Mouse (Mus musculus) cerebellum, adult 9-11 months (tissue): ENCODE measurements at regions not wholly inside any gene's neighbourhood (a gene's known extent, or its start where the extent isn't known, plus 50 kb on each side); places are given as distances from the start of the nearest gene placed in this dataset.

Experiments used
- DNase-seq: peaks from one replicate; pipeline ENCODE4 v3.0.0; 2022

DNA sequence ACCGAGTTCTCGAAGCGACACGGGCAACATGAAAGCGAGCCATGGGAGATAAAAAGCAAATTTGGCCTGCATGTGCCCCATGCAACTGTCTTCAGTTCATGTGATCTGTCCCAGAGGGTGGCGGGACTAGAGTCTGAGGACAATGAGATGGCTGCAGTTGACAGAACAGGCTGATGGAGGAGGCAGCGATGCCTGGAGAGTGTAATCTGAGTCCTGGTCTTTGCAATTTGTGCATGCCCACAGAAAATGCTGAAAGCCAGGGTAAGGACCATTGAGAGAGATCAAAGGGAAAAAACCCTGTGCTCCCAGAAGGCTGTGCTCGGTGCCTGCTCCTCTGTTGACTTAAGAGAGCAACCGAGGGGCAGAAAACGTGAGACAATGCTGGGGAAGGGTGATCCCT is 624.8 kb upstream of the BB014433 start:
- DNase-seq: no peak

DNA sequence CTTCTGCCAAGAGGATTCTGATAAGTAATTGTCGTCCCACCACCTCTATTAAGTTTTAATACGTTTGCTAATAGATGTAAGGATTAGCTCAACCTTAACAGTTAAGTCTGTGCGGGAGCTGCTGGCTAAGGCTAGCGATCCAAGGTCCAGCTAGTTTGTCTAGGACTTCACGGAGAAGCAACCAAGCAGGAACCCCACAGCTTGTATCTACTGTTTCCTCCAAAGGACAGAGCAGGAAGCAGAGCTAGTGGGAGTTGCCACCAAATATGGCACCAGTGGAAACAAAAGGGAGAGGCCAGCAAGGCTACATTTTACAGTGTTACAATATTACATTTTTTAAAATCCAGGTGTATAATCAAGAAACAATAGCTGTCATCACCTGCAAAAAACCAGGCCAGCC is 624.4 kb upstream of the BB014433 start:
- DNase-seq: no peak

DNA sequence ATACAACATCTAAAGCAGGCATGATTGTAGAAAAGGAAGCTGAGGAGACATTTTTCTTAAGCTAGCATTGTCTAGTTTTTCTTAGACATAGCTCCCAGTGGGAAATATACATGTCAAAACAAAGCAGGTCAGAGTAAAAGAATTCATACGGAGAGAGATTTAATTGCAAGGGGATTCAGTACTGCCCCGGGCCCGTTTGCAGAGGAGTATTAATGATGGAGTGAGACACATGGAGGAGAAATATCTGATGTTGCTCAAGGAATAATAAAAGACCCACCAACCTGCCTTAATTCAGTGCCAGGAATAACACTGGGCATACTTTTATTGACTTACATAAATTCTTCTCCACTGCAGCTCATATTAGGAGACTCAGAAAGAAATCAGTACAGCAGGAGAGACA is 623.6 kb upstream of the BB014433 start:
- DNase-seq: no peak

DNA sequence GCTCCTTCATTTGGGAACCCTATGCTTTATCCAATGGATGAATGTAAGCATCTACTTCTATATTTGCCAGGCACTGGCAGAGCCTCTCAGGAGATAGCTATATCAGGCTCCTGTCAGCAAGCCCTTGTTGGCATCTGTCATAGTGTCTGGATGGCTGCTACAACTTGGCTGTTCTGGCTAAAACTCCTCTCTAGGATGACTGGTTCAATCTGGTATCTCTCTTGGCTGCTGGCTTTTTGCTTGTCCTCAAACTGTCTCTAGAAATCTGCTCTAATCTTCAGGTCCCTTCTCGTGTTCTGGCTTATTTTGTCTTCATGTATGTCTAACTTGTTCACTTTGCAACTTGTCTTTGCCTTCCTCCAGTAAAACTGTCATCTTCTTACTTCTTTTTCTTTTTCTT is 614.7 kb upstream of the BB014433 start:
- no peak for DNase-seq

DNA sequence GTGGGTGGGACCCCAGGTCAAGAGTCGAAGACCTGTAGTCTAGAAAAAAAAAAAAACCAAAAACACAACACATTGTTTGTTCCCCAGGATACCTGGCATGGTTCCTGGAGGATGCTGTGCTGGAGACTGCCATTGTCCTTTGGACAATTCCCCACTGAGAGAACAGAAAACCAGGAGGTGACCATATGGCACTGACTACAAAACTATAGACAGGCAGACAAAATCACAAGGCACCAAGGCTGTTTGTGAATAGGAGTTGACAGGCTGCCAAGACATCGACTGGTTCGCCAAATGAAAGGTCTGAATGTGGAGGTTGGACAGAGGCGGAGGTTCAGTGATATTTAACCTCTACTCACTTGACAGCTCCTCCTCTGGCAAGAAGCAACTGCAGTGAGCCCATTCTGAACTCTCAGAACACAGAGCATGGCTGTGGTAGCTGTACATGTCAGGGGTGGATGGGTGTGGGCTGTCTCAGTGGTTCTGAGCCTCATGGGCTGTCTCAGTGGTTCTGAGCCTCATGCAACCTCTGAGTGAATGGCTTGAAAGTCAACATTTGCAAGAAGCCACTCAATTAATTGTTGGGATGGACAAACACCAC is 589.0 kb upstream of the BB014433 start:
- DNase-seq: peak; percentile 65

DNA sequence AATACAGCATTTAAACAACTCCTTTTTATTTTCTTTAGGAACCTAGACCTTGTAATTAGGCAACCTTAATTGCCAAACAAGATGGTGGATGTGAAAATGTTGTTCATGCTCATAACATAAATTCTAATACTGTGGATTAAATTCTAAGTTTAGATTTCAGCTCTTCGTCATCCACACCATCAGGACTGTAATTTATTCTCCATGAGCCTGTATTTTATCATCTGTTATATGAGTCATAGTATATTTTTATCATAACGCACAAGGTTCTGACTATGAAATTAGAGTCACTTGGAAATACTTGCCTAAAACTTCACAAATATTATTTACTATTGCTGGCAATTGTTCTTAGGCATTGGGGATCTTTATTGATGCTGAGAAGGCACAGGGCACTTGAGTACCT is 582.7 kb upstream of the BB014433 start:
- no peak for DNase-seq

DNA sequence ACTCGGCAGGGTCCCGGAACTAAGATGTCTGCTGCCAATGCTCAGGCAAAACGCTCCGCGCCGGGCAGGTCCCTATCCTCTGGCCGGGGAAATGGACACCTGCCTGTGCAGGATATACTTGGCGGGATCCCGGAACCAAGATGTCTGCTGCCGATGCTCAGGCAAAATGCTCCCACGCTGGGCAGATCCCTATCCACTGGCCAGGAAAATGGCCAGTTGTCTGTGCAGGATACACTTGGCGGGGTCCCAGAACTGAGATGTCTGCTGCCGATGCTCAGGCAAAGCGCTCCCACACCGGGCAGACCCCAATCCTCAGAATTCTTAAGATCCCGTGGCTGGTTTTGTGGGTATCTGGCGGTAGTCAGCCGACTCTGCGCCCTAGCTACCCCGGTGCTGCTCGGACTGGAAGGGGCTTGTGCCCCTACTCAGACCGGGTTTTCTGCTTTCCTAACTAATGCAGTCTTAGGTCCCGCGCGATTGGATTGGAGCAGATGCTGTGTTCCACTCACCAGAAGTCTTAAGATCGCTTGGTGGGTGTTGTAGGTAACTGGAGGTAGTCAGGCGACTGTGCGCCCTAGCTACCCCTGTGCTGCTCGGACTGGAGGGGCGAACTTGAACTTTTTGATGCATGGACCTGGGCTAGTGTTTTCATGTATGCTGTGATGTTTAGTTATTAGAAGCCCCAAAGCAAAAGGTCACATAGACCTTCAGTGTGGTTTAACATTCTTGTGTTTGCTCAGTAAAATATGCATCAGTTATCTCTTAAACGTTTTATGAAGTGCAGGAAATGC is 577.9 kb upstream of the BB014433 start:
- peak; percentile 12 for DNase-seq

DNA sequence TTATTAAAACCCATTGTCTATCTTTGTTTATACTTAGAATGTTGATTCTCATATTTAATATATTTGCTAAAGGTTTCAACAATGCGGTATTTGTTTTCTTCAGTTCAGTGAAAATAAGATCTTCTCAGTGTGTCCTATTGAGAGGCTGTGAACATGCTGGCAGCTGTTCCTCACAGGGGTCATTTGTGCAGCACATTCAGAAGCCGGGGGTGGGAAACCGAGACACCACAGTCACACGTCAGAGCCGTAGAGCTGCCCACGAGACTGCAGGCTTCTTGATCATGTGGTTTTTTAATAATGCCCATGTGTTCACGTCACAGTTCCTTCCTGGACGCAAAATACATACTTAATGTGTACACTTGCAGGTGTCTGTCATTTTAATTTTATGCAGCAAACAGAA is 564.3 kb upstream of the BB014433 start:
- DNase-seq: no peak

DNA sequence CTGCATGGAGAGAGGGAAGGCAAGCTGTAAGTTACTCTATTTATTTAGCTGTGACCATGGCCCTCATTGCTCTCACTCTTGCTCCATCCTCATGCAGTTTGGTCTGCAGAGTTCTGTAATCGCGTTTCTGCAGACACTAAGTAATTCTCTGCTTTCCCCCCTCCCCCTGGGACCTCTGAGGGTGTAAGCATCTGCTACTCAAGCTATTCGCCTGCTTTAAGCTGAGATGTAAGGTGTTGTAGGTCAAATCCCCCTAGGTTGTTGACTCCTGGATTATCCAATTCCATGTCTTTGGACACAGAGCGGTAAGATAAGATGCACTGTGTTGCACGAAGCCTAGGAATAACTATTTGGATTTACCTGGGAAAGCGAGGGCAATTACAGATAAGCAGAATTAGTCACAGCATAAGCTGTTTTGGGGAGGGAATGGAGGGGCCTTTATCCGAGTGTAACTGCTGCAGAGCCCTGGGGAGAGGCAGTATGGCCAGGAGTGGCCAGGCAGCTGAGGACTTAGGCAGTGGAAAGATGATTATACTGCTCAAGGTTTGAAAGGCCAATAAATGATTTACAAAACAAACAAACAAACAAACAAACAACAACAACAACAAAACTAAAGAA is 561.8 kb upstream of the BB014433 start:
- DNase-seq: no peak

DNA sequence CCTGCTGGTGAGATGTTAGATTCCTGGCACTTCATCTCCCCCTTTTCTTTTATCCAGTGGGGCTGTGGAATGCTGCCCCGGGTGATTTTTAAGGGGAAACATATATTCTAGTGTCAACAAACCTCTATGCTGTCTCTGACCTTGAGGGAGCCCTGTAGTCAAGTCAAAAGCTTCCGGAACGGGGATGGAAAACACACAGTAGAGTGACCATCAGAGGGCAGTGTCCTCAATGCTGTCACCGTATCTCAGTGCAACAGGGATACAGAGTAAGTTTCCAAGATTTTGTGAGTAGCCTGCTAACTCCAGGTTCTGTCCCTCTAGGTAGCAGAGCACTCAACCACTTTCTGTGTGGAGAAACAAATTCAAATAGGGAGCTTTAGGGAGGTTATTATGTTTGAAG is 555.7 kb upstream of the BB014433 start:
- peak; percentile 2 for DNase-seq

DNA sequence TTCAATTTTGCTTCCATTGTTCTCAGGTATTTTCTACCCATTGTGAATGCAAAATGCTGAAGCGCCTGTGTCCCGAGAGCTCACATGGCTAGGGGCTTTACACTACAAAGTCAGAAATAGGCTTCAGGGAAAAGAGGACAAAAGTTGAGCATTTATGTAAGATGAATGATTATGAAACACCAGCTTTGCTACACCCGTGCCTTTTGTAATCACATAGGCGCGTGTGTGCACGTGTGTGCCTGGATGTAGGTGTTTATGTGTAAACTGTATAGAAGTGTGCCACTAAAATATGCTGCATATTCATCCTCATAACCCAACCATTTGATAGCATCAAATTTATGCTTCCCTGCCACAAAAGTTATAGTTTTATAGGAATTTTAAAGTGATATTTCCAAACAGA is 547.2 kb upstream of the BB014433 start:
- DNase-seq: no peak

DNA sequence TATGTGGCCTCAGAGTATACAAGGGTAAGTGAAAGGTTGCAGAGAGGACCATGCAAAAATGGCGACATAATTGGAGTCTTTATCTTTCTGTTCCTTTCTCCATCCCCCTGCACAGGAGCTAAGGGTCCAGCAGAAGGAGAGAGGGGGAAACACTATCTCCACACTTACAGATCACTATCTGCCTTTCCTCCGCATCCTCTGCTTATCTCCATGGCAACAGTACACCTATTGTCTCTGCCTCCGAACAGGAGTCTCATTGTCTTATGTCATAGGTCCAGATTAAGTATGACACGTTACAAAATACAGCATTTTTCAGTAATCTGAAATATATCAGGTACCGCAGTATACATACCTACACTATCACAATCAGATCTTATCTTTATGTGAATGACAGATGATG is 537.9 kb upstream of the BB014433 start:
- no peak for DNase-seq

DNA sequence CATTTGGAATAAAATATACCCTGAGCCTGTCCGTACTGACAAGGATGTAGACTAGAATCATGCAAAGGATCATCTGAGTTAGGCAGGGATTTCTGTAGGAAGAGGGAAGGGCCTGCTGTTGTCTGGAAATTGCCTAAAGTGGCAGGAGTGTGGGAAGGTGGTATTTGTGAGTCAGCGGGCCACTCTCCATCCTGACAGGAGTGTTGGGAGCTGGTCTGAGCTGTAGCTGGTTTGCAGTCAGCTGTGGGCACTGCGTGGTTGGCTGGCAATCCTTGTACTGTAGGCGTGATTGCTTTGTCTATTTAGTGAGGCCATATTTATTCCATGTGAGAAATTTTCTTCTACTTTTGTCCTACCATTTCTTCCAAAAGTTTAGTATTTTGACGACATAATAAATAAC is 524.2 kb upstream of the BB014433 start:
- DNase-seq: no peak

DNA sequence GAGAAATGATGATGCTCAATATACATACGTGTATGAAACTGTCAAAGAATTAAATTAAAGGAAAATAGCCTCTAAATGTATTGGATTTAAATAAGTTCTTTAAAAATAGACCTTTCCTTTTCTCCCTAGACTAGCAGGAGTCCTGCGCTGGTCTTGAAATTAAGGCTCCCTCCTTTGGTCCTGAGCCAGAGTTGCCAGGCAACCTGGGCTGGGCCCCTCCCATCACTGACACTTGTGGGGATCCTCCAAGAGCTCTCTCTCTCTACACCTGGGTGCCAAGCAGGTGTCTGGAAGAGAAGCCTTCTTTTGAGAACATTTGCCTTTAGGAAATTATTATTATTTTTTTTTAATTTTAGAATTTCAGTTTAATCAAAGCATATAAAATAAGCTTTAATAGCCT is 521.9 kb upstream of the BB014433 start:
- no peak for DNase-seq

DNA sequence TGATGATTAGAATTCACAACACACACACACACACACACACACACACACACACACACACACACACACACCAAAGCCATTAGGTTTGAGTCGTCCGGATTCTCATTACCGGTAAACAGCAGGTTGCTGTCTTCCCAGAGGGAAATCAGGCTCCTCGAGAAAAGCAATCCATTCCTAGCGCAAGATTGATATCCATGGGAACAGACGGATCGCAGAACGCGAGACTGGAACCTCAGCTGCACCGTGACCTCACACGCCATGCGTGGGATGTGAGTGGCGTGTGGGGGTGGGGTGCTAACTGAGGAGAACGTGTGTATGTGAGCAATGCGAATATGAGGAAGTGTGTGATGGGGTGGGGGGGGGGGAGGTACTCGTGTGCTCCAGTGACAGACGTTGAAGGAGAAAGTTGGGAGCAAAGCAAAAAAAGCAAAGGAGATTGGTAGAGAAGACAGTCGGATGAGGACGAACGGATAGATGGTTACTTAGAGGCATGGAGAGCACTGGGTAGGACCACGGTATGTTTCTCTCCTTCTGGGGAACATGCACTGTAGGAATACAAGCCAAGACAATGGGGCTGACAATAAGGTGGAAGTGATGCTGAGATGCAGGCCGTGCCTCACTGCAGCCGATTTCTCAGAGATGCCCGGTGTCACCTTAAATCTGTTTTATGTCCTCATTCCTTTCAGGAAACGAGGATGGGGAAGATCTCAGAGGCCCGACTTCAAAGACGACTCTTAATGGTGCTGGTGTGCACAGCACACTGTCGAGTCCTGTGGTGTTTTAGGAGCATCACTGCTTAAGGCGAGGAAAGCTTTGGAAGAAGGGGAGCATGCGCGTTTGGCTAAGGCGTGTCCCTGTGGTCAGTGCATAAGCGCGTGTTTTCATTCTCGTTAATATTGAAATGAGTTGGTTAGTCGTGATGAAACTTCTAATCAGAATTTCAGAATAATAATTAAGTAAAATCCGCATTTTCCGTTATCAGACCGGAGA is 516.7 kb upstream of the BB014433 start:
- DNase-seq: no peak

DNA sequence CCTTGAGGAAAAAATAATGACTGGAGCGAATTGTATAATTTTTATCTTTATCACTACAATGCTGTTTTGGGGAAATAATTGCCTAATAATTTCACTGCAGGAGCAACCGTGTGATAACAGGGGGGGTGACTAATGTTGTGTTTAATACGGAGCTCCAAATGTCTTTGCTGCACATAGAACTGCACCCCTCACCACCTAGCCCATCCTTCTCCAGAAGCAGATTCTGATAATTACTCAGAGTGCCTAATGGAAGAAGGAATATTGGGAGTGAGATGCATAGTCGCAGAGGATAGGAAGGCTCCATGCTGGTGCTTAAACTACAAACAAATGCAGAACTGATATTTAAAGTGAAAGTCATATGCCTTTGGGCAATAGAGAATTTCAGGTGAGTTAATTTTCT is 486.1 kb upstream of the BB014433 start:
- DNase-seq: no peak

DNA sequence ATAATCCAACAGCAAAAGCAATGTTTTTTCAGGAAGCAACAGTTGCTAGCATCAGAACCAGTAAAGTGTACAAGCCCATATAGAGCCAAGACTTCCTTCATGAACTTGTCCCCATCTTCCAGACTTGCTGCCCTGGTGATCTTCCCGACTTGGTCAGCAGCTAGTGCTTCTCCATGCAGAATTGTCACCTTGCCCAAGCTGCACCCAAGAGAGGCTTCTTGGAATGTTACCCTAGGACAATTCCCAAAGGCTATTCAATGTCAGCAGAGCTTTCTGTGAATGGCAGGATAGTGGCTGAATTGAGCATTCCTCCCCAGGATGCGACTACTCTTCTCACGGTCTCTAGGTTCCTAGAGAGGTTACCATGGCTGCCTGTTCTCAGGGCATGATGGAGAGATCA is 479.6 kb upstream of the BB014433 start:
- no peak for DNase-seq

DNA sequence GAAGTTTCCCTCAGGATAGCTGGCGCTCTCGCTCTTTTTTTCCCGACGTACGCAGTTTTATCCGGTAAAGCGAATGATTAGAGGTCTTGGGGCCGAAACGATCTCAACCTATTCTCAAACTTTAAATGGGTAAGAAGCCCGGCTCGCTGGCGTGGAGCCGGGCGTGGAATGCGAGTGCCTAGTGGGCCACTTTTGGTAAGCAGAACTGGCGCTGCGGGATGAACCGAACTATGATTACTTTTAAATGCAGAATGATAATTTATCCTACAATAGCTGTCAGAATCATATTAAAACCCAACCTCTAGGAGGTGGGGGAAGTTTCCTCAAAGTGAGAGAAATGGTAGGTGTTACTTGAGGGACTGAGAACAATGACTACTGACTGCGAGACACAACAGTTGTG is 474.0 kb upstream of the BB014433 start:
- peak; percentile 78 for DNase-seq

DNA sequence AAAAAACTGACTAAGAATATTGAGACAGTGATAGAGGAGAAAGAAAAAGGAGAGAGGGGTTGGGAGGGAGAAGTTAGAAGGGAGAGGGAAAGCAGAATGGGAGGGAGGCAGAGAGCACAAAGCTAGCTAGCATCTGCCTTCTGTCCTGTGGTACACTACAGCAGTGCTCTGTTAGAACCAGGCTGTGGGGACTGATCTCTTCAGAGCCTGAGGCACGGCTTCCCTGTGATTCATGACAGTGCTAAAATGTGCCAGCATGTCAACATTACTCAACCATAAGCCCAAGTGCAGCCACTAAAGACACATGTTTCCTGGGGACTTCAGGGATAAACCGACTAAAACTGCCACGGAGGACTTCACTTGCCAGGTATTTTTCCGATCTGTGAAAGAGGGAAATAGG is 455.1 kb upstream of the BB014433 start:
- no peak for DNase-seq

DNA sequence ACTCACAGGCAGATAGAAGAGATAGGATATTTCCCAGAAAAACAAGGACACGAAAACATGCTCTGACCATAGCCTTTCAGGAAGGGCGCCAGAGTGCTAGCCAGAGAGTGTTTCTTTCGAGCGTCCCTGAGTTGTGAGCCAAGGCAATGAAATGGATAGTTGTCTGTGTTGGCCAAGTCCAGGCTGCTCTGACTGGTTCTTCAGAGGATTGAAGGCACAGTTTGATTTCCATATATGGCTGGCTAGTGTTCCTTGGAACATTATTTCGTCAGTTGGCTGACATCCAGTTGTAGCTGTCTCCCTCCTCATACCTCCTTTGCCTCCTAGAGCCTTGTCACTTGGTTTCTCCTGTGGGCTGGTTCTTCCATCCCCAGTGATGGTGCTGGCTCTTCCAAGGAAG is 451.7 kb upstream of the BB014433 start:
- DNase-seq: no peak

DNA sequence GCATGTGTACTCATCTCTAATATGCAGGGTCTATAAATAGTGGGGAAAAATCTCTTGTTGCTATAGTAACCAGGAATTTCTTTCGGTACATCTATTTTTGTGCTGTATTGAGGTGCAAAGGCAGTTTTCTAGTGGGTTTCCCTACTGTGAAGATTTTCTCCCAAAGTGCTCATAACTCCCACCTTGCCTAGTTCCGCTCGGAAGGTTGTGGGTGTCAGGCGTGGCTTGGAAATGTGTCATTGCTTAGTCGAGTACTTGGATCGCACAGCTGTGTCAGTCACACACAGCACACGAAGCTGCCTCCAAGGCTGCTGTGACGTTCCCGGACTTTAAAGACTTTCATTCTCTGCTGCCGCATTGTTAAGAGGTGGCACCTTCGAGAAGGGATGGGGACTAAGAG is 450.4 kb upstream of the BB014433 start:
- DNase-seq: no peak

DNA sequence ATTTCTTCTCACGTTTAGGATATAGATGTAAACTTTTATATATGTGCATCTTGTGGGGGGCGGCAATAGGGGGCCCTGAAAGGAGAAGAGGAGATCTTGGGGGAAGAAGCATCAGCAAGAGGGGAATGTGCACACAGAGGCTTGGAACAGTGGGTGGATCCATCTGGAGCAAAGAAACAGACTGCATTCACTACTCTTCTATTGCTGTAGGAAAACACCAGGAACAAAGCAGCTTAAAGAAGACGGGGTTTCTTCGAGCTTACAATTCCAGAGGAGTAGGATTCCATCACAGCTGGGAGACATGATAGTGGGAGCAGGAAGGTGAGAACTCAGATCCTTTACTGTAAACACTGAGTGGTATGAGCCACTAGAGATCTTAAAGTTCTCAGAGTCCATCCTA is 444.9 kb upstream of the BB014433 start:
- no peak for DNase-seq

DNA sequence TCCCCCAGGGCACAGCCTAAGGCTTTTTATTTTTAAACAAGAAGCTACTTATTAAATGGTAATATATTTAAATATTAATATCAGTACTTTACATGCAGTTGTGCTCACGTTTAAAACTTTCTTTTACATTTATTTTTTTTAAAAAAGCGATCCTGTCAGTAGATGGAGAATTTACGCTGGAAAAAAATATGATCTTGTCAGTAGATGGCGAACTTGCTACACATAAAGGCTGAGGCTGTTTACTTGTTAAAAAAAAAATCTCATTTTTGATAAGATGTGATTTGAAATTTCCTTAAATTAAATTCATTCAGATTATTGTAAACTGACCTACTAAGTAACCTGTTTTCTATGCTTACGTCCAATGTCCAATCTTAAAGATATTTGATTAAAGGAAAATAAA is 441.7 kb upstream of the BB014433 start:
- DNase-seq: no peak
